Mouse (Mus musculus): ENCODE data around the gene Padi3.

The Padi3 gene

DNA sequence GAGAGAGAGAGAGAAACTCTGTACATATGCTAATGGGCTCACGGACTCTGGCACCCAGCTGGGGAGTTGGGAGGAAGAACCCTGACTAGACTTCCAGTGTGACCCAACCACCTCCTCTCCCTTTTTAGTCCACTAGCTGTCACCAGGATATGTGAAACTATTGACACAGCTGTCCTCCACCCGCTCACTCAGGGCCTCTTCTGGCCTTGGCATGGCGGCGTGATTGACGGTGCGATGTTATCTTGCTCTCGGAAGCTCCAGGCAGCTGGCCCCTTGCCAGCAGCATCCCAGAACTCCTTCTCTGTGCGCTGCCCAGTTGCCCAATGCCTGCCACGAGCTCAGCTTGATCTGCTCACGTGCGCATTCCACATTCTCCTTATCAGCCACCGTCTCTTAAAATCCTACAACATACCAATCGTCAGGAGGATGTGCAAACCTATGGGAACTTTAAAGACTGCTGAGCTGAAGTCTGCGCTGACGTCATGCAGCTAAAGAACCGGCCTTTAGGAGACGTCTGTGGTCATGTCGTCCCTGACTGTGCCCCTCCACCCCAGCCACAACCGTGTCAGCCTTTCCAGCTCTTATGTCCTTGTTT lies 30.5 kb downstream of the Padi3 start:
- no peak for DNase-seq

DNA sequence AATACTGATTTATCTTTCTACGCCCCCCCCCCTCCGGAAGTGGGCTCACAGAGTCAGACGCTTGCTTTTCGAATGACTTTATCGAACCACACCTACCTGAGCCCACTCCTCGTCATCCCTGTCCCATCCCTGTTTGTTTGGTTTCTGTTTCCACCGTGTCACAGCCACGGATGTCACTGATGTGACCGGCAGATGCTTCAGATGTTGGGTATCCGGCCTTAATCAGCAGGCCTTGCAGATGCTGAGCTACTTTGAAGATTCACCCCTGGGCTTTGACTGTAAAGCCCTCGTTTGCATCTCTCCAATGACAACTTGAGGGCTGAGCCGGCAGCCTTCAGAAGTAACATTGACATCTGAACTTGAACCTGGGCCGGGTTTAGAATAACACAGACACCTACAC lies 33.8 kb downstream of the Padi3 start:
- no peak for DNase-seq

DNA sequence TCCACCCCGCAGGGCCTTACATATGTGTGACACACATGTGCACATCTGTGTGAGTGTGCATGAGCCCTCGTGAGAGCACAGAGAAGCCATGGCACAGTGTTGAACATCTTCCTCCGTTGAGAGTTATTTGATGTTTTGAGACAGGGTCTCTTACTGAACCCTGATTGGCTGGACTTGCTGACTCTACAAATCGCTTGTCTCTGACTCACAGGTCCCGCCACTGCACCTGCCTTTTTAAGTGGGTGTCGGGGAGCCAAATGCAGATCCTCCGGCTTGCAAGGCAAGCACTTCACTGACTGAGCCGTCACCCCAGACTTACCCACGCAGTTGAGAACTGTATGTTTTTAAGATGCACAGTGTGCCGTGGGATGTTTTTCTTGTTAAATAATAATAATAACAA lies 34.6 kb downstream of the Padi3 start:
- no peak for DNase-seq

DNA sequence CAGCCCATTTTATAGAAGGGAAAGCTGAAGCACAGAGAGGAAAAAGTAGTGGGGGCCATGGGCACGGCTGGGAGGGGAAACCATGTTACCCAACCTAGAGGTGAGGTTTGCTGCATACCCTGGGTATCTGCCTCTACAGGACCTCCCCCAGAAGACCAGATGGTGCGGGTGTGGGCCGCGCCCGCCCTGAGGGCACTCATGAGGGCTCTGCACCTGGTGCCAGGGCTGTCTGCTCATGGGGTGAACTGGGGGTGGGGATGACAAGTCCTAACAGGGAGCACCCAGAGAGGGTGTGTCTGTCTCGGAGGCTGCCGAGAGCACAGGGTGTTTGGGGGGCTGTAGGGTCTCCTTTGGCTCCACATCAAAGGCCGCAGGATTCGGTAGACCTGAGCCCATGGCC lies 35.6 kb downstream of the Padi3 start:
- no peak for DNase-seq

DNA sequence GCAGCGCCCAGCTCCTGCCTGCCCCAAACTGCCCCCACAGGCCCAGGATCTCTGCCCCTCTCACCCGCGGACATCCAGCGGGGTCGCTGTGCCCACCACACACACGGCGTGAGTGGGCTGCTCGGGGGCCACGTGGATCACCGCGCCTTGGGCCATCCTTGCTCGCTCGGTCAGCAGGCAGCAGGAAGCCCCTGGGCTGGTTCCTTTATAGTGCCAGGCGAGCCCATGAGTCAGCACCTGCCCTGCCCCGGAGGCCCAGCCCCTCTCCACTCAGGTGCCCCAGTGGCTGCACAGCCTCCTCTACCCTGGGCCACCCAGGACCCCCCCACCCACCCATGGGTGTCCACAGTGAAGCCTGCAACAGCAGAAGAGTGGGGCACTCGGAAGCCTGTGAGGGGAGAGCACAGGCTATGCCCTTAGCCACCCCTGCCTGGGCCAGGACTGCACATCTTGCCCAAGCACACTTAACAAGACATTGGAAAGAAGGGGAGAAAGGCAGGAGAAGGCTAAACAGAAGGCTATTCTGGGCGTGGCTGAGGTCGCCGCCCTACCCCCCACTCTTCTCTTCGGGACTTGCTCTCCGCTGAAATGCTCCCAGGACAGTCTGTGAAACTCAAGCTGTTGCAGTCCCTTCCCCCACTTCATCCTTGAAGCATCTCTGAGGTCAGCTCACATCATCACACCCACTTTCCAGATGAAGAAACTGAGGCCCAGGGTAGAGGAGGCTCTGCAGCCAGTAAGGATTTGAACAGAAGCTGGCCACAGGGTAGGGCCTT lies 36.2 kb downstream of the Padi3 start, which contains the start of gene Padi4:
Gene Padi4, minus strand, starts transcription at position 212 of the 776 bp plus-strand sequence.
- DNase-seq: no peak

DNA sequence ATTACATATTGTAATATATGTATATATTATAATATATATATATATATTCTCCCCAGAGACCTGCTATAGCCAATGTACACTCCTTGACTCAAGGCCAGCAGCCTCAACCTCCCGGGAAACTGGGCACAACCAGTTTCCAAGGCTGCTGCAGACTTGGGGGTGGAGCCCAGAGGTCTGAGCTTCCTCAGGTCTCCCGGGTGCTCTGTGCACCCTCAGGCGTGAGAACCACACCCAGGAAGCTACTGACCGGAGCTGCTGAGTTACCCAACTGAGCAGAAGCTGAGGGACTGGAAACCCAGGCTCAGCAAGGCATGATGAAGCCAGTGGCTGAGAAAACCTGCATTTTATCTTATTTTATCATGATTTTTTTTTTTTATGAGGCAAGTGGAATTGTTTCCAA lies 39.4 kb downstream of the Padi3 start:
- no peak for DNase-seq

DNA sequence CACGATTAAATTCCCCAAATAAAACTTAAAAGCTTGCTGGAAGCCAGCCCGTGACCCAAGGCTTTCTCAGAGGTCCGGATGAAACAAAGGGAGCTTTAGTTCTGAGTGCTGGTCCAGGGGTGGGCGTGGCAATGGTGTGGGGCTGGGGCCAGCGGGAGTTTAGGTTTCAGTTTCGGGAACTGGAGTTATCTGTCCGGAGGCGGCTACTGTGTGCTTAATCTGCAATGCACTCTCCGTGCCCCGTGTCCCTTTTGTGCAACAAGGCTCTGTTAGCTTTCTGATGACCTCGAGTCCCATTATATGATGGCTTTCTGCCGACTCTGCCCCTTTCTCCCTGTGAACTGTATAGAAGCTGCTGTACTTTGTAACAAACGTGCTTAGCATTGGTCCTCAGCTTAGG lies 40.0 kb downstream of the Padi3 start:
- DNase-seq: no peak

DNA sequence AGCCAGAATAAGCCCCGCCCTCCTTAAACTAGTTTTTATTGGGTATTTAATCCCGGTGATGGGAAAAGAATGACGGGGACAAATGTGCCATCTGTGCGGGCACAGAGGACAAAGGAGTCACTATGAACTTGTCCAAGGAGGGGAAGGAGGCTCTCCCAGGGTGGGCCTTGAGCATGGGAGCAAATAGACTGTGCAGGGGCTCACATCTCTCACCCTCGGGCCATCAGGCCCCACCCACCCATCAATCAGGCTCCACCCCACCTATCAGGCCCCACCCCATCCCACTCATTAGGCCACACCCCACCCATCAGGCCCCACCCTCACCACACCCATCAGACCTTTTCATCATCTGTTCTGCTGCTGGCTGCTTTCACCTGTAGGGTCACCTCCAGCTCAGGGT lies 41.5 kb downstream of the Padi3 start:
- DNase-seq: no peak

DNA sequence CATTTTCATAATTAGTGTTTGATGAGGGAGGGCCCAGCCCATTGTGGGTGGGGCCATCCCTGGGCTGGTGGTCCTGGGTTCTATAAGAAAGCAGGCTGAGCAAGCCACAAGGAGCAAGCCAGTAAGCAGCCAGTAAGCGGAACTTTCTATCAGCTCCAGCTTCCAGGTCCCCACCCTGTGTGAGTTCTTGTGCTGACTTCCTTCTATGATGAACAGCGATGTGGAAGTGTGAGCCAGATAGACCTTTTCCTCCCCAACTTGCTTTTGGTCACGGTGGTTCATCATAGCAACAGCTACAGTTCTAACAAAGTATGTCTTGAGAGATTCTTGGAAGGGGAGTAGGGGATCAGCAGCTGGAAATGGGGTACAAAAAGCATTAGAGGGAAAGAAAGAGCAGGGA lies 44.5 kb downstream of the Padi3 start:
- DNase-seq: no peak

DNA sequence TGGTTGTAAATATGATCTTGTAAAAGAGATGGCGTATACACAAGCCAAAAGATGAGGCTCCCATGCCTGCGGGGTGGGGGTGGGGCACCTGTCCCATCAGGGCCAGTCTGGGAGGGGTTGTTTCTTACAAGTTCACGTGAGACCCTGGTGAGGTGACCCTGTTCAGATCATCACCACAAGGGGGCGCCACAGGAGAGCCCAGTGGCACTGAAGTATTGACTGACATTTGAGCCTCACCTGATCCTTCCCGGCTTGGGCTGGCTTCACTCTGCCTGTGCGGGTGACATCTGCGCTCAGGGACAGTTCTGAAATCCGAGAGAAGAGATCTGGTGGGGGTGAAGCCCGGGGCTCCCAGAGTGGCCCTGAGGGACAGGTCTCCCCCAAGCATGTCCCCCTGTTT lies 47.3 kb downstream of the Padi3 start:
- DNase-seq: no peak

DNA sequence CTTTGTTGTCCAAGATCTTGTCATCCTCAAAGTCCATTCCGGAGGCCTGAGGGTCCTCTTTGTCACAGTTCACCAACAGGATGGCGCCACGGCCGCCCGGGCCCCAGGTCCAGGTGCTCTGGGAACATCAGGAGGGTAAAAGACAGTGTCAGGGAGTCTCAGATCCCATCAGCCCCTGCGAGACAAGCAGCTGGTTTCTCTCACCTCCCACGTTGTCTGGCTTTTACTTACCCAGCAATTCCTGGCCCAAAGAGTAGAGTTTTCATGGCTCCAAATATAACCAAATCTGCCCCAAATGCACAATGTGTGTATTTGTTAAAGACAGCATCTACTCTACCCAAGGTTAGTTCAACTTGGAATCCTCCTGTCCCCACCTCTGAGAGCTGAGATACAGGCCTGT lies 48.8 kb downstream of the Padi3 start:
- DNase-seq: no peak

DNA sequence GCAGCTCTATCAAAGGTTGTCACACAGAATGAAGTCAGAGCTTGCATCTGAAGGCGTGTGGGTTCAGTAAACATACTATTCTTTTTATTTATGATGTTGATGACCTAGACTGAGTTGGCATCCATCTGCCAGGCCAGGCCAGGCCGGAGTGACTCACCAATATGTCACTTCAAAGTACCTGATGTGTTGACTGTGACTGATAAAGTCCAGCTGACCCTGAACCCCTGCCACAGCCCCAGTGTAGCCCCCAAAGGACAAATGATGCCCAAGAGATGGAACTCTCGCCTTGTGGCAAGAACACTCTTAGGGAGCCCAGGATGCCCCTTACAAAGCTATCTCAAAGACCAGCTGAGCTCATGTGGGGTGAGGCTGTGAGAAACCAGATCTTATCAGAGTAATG lies 54.6 kb downstream of the Padi3 start:
- DNase-seq: no peak

DNA sequence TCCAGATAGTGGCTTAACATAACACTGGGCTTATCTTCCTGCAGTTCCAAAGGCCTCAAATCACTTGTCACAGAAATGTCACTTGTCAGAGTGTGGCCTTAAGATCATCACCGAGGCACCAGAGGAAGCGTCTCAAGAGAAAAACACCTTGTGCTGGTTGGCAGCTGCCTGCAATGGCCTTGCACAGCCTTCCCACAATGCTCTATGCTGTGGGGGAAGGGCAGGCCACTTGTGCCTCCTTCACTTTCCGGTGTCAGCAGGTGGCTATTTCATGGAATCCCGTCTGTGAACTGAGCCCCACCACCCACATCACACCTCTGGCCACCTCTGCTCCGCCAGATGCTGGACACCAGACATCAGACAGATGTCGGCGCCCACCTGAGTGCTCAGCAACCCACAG lies 57.1 kb downstream of the Padi3 start:
- DNase-seq: no peak

DNA sequence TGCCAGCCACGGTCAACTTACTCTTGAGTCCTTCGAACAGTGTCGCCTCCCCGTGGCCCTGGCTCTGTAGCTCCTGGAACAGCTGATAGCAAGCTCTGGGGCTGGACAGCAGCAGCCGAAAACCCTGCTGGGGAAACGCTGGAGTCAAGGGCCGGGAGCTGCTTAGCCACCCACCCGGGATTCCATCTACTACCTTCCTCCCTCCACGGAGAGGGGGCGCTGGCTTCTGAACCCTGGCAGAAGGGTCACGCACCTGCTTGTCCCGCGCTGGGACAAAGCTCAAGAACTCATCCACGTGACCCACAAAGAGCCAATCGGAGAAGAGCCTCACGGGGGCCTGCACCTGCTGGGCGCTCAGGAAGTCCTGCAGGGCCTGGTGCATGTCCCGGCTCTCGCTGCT lies 60.1 kb downstream of the Padi3 start:
- DNase-seq: no peak

DNA sequence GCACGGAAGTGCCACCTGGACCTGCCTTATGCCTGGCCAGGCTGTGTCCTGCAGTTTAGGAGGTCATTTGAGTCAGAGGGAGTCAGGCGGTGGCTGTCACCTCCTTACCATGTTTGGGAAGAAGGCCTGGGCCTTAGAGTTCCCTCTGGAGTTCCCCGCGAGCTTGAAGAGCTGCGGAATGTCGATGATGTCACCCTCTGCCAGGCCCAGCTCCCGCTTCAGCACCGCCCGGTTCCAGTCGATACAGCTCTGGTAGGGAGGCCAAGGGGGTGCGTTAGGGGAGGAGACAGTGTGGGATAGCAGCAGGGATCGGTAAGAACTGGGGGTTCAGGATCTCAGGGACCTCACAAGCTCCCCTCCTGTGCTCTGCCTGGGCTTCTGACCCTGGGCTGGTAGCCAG lies 62.5 kb downstream of the Padi3 start:
- no peak for DNase-seq

DNA sequence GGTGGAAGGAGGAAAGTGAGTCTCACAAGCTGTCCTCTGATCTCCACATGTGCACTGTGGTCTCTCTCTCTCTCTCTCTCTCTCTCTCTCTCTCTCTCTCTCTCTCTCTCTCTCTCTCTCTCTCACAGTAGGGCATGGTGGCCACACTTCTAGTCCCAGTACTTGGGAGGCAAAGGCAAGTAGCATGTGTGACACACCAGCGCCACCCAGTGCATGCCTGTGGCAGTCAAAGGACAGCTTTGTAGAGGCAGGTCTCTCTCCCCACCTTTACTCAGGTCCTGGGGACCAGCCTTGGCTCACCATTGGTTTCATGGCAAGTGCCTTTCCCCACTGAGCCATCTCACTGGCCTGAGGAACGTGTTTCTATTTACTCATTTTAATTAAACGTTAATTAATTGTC lies 65.8 kb downstream of the Padi3 start:
- DNase-seq: peak; percentile 20

DNA sequence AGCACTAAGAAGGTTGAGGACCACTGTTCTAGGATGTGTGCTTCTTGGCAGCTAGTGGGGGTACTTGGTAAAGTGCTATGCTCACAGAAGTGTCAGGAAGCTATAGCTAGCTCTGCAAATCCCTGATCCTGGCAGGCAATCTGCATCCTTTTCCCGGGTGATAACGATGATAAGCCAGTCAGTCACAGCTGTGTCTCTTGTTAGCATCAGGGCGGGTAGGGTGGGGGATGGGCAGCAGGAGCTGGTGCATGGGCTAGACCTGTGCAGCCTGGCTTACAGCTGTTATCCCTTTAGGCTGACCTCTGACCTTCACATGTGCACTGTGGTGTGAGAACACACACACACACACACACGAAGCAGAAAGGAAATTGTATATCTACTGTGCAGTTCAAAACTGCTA lies 67.4 kb downstream of the Padi3 start:
- DNase-seq: no peak

DNA sequence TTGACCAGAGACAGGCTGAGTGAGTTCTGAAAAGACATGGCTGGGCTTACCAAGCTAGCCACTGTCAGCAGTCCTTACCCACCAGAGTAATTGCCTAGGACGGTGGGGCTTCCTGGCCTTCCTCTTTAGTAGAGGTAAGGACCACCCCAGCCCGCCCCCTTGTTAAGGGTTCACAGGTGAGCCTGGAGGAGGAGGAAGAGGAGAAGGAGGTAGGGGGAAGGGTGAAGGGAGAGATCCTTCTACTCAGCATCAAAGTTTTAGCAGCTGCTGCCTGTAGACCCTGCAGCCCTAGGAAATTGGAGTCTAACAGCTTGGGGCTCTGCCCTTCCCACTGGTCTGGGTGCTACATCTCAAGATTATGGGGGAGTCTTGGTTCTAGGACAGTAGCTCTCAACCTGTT lies 67.9 kb downstream of the Padi3 start, which contains the start of gene Padi6:
Gene Padi6, minus strand, starts transcription at position 101 of the 400 bp plus-strand sequence.
- DNase-seq: no peak

DNA sequence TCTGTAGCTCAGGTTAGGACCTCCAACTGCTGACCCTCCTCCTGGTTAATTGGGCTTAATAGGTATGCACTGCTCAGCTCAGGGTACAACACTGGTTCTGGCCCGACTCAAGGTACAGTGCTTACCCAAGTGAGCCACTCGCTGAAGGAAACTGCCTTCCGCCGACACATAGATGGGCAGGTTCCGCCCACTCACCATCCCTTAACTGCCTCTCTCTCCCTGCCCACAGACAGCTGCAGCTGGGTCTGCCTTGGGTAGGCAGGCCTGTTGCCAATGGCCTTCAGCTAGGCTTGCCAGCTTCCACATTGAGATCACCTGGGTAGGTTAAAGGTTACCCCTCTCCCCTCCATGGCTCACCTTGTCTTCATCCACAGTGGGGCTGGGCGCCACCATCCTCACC lies 69.0 kb downstream of the Padi3 start:
- no peak for DNase-seq

DNA sequence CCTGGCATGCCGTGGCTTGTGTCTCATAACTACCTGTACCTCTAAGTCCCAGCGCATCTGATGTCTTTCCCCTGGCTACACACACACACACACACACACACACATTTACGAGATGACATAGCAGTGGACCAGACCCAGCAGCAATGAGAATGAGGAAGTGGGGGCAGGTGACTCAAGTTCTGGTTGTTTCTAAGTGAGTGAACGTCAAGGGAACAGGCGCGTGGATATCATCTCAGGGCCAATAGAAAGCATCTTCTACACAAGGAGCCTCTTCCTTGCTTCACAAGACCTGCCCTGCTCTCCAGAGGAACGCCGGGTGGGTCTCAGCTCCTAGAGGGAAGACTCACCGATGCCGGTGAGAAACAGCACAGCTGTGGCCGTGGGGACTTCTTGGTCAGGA lies 69.8 kb downstream of the Padi3 start:
- DNase-seq: no peak

Measured in cerebellum, adult 11-12 months (tissue).